Mouse (Mus musculus) telencephalon, adult 2 months (tissue): ENCODE measurements around the gene Rac3.

ENCODE experiments used
- DNase-seq: peaks from one replicate; pipeline ENCODE4 v3.0.0-alpha.2; 2011; ENCODE audit warnings: low read depth, low spot score

Gene Rac3

GRCm38 (mm10) chr11:120706120-120706519 is 15.2 kb upstream of the Rac3 start:
- no peak for DNase-seq

GRCm38 (mm10) chr11:120707225-120707624 is 14.0 kb upstream of the Rac3 start:
- no peak for DNase-seq

- DNase-seq: no peak
These were observed 13.3 kb upstream of the Rac3 start for GRCm38 (mm10) chr11:120707969-120708368.

DNA sequence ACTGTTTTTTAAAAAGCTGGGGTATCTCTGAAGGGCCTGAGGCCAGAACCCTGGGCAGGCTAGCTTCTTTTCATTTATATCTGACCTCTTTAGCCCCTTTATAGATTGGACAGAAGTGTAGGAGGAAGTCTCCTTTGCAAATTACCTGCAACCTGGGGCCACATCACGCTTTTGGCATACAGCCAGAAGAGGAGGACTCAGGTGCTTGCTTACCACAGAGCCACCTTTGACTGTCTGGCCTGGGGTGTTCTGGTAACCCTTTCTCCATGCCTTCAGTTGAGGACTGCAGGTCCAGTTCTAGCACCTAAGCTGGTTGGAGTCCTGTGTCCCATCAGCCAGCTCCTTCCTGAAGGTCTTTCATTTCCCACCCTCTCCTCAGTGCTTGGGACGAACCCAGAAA is 11.7 kb upstream of the Rac3 start:
- no peak for DNase-seq

DNA sequence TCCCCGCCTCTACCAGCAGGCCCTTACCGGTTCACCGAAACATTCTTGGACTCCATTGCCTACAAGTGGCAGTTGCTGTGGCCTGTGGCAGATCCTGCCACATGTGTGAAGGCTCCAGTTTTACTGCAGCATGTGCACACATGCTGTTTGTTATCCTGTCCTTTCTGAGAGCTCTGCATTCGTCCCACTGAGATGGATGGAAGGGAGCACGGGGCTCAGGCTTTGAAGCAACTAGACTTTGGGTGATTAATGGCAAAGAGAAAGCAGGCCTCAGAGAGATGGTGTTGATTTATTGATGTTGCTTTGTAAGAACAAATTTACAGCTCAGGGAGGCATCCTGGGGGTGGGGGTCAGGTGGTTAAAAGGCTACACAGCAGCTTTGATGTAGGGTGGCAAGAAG is 10.6 kb upstream of the Rac3 start:
- DNase-seq: no peak

- no peak for DNase-seq
These were observed 9.2 kb upstream of the Rac3 start for GRCm38 (mm10) chr11:120711980-120712604.

DNA sequence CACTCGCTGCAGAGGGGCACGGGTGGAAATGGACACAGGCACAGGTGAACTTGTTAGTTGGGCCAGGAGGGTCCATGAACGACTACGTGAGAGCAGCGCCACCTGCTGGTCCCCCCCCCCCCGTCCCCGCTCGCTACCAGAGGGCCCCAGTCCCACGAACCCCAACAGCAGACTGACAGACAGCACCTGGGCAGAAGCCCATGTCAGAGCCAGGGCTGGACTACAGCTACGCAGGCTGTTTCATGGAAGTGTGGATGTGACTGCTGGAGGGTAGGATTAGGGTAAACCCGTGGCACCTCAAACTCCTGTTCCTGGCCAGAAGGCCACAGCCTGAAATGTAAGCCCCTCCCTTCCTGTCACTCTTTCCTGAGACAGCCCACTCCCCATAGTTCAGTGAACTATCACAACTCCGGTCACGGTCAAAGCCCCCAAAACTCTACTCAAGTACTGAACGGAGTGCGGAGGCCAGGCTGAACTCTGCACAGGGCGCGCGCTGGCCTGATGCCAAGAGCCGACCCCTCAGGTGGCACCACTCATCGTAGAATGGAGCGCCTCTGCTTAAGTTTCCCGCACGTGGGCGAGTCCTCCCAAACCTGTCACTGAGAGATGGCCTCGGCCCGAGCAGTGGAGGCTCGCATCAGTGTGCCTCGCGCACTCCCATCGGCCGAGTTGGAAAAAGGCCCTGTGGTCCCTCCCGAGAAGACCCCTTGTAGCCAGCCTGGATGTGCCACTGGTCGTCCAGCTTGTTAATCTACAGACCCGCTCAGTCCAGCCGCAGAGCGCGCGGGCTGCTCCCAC is 8.3 kb upstream of the Rac3 start:
- DNase-seq: no peak

GRCm38 (mm10) chr11:120713580-120714518 is 7.4 kb upstream of the Rac3 start, which contains the start of the genes Cenpx and Lrrc45:
Gene Cenpx, minus strand, starts transcription at chr11:120713738.
Gene Lrrc45, plus strand, starts transcription at chr11:120713925.
- DNase-seq: peak; percentile 98

GRCm38 (mm10) chr11:120714546-120714945 is 6.7 kb upstream of the Rac3 start:
- DNase-seq: no peak

DNA sequence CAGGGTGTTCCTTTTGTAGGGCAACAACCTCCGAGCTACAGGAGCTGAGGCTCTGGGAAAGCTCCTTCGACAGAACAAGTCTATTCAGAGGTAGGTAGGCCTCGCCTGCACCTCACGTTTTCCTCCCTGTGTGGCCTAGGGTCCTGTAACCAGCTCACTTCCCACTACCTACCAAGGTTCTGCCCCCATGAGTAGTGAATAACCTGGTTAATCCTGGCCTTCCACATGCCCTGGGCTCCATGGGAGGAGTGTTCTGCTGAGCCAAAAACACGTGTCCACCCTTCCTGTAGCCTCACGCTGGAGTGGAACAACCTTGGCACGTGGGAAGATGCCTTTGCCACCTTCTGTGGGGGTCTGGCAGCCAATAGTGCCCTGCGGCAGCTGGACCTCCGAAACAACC is 6.1 kb upstream of the Rac3 start:
- no peak for DNase-seq

DNA sequence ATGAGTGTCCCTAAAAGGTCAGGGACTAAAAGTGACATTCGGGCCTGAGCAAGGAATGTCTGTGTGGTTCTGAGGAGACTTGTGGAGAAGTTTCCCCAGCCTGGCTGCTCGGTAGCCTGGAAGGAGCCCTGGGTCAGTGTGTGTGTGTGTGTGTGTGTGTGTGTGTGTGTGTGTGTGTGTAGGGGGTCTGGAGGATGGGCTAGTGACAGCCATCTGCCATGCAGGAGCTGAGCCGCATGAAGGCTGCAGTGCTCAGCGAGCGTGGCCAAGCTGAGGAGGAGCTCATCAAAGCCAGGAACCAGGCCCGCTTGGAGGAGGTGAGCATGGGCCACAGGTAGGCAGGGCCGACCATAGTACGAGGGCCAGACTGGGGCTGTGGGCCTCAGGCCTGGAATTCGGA is 2.0 kb upstream of the Rac3 start:
- no peak for DNase-seq

- no peak for DNase-seq
These were observed 1.4 kb upstream of the Rac3 start for GRCm38 (mm10) chr11:120719841-120720376.

DNA sequence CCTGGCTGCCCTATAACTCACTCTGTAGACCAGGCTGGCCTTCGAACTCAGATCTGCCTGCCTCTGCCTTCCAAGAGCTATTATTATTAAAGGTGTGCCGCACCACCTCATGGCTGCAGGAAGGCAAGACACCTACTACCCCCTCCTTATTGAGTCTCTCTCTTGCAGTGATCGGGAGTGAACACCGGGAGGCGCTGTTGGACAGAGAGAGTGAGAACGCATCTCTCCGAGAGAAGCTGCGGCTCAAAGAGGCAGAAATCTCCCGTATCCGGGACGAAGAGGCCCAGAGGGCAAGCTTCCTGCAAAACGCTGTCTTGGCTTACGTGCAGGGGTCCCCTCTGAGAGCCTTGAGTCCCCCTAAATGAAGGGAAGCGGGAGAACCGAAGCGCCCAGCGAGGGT is 820 bp upstream of the Rac3 start:
- peak; percentile 72 for DNase-seq

DNA sequence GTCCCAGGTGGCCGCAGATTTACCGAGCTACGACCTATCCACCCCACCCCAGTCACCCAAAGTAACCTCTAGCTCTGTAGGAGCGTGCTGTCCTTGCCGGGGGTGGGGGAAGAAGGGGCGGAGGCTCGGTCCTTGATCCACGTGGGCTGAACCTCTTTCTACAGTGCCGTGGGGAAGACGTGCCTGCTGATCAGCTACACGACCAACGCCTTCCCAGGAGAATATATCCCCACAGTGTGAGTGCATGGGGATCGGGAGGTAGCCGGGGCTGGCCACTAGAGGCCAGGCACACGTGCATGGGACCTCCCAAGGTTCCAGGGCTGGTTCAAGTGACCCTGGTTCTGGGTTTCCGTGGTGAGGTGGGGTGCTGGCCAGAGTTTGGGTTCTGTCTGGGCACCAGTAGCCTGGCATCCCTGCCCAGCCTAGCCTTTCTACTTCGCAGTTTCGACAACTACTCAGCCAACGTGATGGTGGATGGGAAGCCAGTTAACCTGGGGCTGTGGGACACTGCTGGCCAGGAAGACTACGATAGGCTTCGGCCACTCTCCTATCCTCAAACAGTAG is 879 bp downstream of the Rac3 start:
- no peak for DNase-seq

- no peak for DNase-seq
These were observed 1.6 kb downstream of the Rac3 start for GRCm38 (mm10) chr11:120722761-120723382.

- no peak for DNase-seq
These were observed 2.2 kb downstream of the Rac3 start for GRCm38 (mm10) chr11:120723509-120723908.

DNA sequence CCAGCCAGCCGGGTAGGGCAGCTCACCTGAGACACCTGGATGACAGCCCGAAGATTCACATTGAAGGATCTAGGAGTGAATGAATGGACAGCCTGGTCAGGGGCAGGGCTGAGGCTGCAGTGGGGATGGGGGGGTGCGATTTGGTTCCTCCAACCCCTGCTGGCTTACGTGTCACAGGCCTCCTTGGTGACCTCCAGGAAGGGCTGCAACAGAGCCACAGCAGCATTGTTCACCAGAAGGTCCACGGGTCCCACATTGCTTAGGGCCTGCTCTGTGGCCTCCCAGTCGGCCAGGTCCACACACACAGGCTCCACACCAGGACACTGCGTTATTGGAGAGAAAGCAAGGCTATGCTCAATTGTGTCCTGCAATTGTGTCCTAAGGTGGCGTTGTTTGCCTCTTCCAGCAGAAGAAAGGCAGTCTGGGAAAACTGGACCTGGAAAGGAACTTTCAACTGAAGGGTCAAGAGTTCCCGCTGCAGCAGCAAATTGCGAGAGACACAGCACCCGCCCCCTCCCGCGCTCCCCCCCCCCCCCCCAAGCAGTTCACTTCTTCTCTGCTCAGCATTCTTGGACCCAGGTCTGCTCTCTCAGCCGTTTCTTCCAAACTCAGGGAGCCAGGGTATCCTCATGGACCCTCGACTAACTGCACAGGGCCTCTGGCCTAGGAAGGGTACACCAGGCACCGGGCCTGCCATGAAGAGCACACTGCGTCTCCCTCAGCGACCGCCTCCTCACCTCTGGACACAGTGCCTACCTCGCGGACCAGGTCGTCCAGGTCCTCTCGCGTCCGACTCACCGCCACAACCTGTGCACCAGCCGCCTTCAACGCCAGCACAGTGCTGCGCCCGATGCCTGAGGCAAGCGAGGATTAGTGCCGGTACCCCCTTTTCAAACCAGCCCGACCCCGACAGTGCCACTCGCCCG is 5.2 kb downstream of the Rac3 start:
- no peak for DNase-seq

GRCm38 (mm10) chr11:120727169-120727527 is 5.9 kb downstream of the Rac3 start, which contains the start of gene Dcxr:
Gene Dcxr, minus strand, starts transcription at chr11:120727281.
- peak; percentile 63 for DNase-seq

GRCm38 (mm10) chr11:120727564-120727963 is 6.3 kb downstream of the Rac3 start:
- no peak for DNase-seq
